Mouse (Mus musculus): ENCODE results near the gene Marc2.

The Marc2 gene

DNA sequence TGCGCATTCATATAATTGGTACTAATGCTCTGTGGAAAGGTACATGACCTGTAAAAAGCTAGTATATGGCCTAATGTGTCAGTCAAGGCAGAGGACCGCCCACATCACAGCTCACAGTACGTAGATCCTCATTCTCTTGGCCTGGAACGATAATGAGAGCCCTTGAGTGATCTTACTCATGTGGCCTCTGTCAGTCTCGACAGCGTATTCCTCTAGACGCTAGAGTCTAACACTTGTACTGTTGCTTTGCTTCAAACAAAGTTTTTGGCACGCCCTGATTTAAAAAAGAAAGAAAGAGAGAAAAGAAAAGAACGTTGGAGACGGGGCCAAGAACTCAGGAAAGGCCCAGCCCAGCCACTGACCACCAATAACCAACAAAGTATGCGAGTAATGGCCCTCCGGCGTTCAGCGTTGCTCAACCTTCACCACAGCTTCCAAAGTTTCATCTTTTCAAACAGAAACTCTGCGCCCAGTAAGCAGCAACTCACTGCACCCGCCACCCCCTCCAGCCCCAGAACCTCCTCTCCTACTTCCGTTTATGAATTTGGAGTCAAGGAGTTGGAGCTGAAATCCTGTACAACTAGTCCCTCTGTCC lies 37.7 kb downstream of the Marc2 start:
- DNase-seq (ENCODE audit: low spot score), result no peak

DNA sequence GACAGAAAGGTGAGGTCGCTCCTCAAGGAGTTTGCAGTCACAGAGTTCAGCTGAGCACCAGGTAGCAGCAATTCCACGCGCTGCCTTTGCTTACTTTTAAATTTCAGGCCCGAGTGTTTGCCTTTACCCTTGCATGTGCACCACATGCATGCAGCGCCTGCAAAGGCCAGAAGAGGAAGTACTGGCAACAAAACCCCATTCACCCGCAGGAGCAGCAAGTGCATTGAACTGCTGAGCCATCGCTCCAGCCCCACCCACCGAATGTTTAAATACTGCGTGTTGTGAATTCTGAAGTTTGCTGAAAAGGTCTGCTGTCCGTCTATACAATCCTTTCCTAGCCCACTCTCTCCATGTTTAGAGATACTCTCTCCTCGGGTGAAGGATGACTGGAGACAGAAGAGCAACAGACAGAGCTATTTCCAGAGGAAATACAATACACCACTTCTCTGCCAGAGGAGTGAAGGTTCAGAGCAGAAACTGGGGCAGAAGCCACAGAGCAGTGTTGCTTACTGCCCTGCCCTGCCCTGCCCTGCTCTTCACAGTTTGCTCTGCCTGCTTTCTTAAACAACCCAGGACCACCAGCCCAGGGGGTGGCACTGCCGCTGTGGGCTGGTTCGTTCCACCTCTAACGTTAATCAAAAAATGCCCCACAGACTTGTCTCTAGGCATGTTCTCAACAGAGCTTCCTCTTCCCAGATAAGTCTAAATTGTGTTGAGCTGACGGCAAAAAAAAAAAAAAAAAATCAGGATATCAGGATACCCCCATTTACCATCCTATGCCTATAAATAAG lies 38.4 kb downstream of the Marc2 start:
- no peak for DNase-seq (ENCODE audit: low spot score)

GRCm38 (mm10) chr1:184807123-184807522 lies 39.1 kb downstream of the Marc2 start:
- DNase-seq (ENCODE audit: low spot score), result no peak

DNA sequence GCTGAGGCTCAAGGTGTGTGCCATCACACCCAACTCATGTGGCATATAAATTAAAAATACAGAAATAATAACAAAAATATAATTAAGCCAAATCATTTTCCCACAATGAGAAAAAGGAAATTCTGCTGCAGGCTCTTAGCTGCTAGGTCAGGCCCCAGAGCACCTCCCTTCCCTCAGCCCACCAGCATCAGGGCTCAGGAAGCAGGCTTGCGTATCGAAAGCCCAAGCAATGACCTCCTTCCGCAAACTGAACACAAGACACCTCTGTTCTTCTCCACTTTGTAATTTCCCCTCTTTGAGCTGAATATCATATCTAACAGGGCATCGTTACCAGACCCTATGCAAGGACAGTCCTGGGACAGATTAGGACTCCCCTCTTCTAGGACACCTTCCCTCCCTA lies 40.5 kb downstream of the Marc2 start:
- DNase-seq (ENCODE audit: low spot score), result no peak

DNA sequence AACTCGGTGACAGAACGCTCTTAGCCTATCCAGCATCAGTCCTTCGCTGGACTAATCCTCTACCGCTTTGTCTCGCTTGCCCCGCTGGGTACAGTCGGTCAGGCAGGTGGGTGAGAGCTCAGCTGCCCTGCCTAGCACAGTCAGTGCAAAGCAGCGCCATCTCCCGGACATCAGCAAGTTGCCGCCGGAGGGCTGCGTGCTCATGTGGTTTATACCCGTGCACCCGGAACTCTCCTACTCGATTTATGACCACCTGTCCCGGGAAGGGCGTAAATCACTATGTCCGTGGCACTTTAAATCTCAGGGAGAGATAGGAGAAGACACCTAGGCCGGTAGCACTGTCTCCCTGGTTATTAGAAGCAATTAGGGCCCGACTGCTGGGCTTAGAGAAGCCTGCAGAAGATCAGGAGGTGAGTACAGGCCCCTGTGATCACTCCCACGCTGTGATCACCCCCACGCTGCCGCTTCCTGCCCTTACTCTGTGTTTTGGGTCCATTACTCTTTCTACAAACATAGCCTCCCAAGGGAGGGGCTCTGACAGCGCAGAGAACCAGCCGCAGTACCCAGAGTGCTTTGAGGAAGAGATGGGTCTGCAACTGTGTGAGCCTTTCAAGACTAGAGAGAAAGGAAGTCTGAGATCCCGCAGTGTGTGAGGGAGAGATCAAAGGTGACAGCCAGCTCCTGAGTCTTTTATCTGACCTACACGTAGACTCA lies 52.9 kb downstream of the Marc2 start:
- peak; percentile 72 for DNase-seq (ENCODE audit: low spot score)

- peak; percentile 67 for DNase-seq (ENCODE audit: low spot score)
These were observed 55.1 kb downstream of the Marc2 start for GRCm38 (mm10) chr1:184791109-184791508.

- no peak for DNase-seq (ENCODE audit: low spot score)
These were observed 59.7 kb downstream of the Marc2 start for GRCm38 (mm10) chr1:184786376-184787151.

DNA sequence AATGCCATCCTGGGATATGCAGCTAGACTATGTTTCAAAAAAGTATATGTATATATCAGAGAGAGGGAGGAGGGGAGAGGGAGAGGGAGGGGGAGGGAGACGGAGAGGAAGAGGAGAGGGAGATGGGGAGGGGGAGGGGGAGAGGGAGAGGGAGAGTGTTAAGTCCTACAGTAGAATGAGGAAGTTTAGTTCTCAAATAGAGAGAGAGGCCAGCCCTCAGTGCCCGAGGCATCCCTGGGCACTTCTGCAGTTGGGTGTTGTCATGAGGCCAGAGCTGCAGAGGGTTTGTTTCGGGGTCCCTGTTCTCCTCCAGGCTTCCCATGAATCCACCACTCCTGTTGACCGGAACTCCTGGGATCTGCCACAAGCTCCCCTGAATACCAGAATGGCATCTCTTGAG lies 62.6 kb downstream of the Marc2 start:
- DNase-seq (ENCODE audit: low spot score), result no peak

- peak; percentile 32 for DNase-seq (ENCODE audit: low spot score)
These were observed 64.1 kb downstream of the Marc2 start for GRCm38 (mm10) chr1:184782161-184782513.

- DNase-seq (ENCODE audit: low spot score), result no peak
These were observed 64.7 kb downstream of the Marc2 start for GRCm38 (mm10) chr1:184781286-184782160.

GRCm38 (mm10) chr1:184778157-184778556 lies 68.1 kb downstream of the Marc2 start:
- DNase-seq (ENCODE audit: low spot score), result no peak

DNA sequence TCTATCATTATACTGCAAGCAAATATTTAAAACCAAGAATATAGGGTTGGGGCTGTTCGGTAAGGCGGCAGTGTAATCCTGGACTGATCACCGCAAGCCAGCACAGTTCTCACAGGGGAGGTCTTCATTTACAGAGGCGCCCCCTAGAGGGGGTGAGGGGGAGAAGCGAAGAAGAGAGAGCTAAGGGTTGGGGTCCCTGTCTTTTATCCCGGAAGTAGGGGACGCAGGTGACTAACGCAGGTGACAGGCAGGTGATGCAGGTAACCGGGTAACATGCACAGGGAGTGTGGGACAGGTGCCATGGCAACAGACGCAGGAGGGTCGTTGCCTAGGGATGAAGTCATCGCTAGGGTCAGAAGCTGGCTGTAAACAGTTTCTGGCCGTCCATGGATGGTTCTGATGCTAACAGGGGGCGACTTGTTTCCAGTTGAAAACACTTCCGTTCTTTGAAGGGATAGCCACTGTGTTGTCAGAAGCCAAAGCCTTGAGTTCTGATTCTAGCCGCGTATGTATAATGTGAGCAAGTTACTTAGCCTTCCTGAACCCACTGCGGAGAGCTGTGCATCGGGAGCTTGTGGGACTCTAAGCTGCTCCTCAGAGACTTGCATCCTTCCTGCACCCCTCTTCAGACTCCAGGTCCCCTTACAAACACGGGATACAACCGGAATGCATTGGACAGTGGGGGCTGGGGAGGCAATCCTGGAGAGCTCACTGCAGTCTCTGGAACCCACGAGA lies 69.0 kb downstream of the Marc2 start:
- peak; percentile 44 for DNase-seq (ENCODE audit: low spot score)

DNA sequence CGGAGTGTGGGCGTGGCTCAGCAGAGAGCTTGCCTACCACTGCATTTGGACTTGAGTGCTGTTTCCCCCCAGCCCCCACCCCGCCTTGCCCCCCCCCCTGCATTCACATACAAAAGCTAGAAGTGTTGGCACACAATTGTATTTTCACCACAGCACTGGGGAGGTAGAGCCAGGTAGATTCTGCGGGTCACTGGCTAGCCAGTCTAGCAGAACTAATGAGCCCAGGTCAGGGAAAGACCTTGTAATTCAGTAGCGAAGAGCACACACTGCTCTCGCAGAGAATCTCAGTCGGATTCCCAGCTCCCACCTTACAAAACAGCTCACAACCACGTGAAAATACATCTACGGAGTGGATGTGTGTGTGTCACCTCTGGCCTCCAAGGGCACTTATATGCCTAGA lies 71.0 kb downstream of the Marc2 start:
- DNase-seq (ENCODE audit: low spot score), result no peak

DNA sequence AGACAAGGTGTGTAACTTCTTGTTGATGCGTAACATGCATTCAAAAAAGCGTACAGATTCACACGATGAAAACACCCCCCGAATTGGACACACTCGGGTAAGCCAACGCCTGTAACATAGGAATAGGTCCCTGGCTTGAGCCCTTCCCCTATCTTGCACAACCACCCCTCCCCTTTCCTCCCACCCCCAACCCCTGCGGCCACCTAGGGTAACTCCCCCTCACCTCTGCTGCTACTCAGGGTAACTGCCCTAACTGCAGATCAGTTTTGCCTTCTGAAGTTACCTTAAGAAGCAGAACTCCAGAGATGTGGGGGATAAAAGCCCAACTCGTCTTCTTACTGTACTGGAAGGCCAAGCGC lies 74.4 kb downstream of the Marc2 start:
- DNase-seq (ENCODE audit: low spot score), result no peak

GRCm38 (mm10) chr1:184771202-184771890 lies 74.9 kb downstream of the Marc2 start:
- peak; percentile 91 for DNase-seq (ENCODE audit: low spot score)

GRCm38 (mm10) chr1:184763866-184764265 lies 82.4 kb downstream of the Marc2 start:
- DNase-seq (ENCODE audit: low spot score), result no peak
